Mouse (Mus musculus) frontal cortex, adult 2 months (tissue): ENCODE measurements around the gene Gm14393. TPM values are rescaled to one million over a fixed set of nuclear protein-coding genes. Genes with fewer than 3 reads are reported as not detected.
"Not testable (repeated sequence)": the region's sequence is repeated elsewhere in the genome, so short reads cannot be mapped to it uniquely, and the experiment has no call there.

Experiments used
- DNase-seq, 2 experiments: peaks; one replicate each; pipeline ENCODE4 v3.0.0; 2022; ENCODE audit warnings: low spot score in 1 of 2; ENCODE audit errors: extremely low spot score in 1 of 2
- polyA plus RNA-seq: library from polyadenylated mRNA; depleted of rRNA; stranded (reverse); fragments of >200 nt; gene quantifications from 2 replicates; pipeline ENCODE4 v1.2.3, GENCODE M21; 2012; rRNA removed

Gene Gm14393
- polyA plus RNA-seq, result 0.30 and 0.76 TPM in 2 replicates

- not testable (repeated sequence) for DNase-seq
These were observed at the start of gene Gm14393 for GRCm38 (mm10) chr2:175067681-175068261. Gene Gm14393, minus strand, starts transcription at chr2:175067781.

- DNase-seq, result not testable (repeated sequence)
These were observed 23.3 kb downstream of the Gm14393 start for GRCm38 (mm10) chr2:175044268-175044667.

Other genes with a start within 250 kb of the Gm14393 start
- gene Gm14444, start 57.5 kb downstream of the Gm14393 start, polyA plus RNA-seq, result 0.78 and 0.94 TPM in 2 replicates
- 21.9 and 34.2 TPM in 2 replicates for gene Gm14399, start 74.2 kb upstream of the Gm14393 start, polyA plus RNA-seq
- gene Gm14443, start 108.1 kb upstream of the Gm14393 start, polyA plus RNA-seq, result 3.5 and 4.0 TPM in 2 replicates
- gene Gm14391, start 139.1 kb upstream of the Gm14393 start, polyA plus RNA-seq, result 14.9 and 18.1 TPM in 2 replicates
- not detected in 2 replicates for gene Gm14440, start 207.3 kb upstream of the Gm14393 start, polyA plus RNA-seq